Mouse (Mus musculus) cerebellum, adult 2 months (tissue): ENCODE data around the gene Ifi211. TPM values are rescaled to one million over a fixed set of nuclear protein-coding genes. Genes with fewer than 3 reads are reported as not detected.
A peak's percentile ranks its signal among the peaks of the same experiment; 100 is the strongest.
"Not testable (repeated sequence)": the region's sequence is repeated elsewhere in the genome, so short reads cannot be mapped to it uniquely, and the experiment has no call there.

Experiments used
- DNase-seq, 2 experiments: peaks; one replicate each; pipeline ENCODE4 v3.0.0; 2021
- H3K27ac ChIP-seq: fragments of 200-500 bp; 2 replicates; pipeline ENCODE4 v1.5.1; 2012; ENCODE audit warnings: low read length, control low read depth, inconsistent platforms; ENCODE audit not compliant: insufficient read depth
- H3K27me3 ChIP-seq: fragments of 200-500 bp; 2 replicates; pipeline ENCODE4 v1.6.1; 2012; ENCODE audit warnings: inconsistent platforms, mild to moderate bottlenecking, low read length, moderate library complexity; ENCODE audit not compliant: control insufficient read depth, insufficient read depth
- H3K4me1 ChIP-seq: fragments of 200-500 bp; 2 replicates; pipeline ENCODE4 v1.6.1; 2011; ENCODE audit warnings: low read length; ENCODE audit not compliant: control insufficient read depth, insufficient read depth
- H3K4me3 ChIP-seq: fragments of 200-500 bp; replicated peaks from 2 replicates; pipeline ENCODE3; 2011; ENCODE audit warnings: mild to moderate bottlenecking, low read depth, low read length, control low read depth; ENCODE audit not compliant: insufficient read depth
- CTCF ChIP-seq: fragments of 200-500 bp; IDR thresholded peaks from 2 replicates; pipeline ENCODE4 v1.5.1; 2011; ENCODE audit warnings: low read depth, mild to moderate bottlenecking, control low read depth, low read length, moderate library complexity, borderline replicate concordance; ENCODE audit not compliant: insufficient read depth
- POLR2A ChIP-seq: fragments of 200-500 bp; IDR thresholded peaks from 2 replicates; pipeline ENCODE4 v1.6.1; 2011; ENCODE audit warnings: low read length, control low read depth, borderline replicate concordance; ENCODE audit not compliant: insufficient read depth
- WGBS: fragments of 180-500 bp; shearing (Covaris S2); methylation state at CpG from one replicate; pipeline ENCODE4 v1.1.7; 2018; 5-methylcytosine and 5-hydroxymethylcytosine counted together
- polyA plus RNA-seq: library from polyadenylated mRNA; depleted of rRNA; stranded (reverse); fragments of >200 nt; gene quantifications from 2 replicates; pipeline ENCODE4 v1.2.3, GENCODE M21; 2012; rRNA removed

Gene Ifi211
- polyA plus RNA-seq, result 0.11 and 0.14 TPM in 2 replicates

DNA sequence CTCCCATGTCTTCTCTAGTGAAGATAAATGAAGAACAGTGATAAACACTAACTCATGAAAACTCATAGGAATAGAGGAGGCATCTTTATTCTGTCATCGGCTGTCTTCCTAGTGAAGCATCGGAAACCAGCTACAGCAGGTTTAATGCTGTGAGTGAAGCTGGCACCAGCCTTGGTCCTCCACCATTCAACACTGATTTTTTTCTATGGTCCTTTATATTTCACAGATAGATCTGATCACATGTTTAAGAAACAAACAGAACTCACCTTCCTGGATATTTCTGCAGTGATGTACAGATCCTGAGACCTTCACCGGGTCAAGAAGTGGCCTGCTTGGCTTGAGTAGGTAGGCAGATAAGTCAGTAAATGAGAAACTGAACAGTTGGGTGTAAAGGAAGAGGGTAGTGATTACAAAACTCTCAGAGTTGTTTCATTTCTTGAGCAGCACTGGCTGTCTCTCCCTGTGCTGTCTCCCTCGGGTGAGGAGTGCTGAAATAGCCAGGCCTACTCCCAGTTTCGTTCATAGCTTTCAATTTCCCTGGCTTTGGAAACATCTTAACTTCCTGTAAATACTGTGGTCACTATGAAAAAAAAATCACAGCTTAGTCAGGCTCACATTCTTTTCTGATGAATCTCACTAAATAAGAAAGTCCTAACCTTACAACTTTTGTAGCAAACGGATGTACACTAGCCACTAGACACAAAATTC is at the start of gene Ifi211:
Gene Ifi211 (minus strand): TSS at position 499 of the 708 bp plus-strand sequence.
- not testable (repeated sequence) for H3K27me3 ChIP-seq, H3K4me1 ChIP-seq, DNase-seq, H3K4me3 ChIP-seq, H3K27ac ChIP-seq
- WGBS, result 89% methylated on average over 6 of the region's 6 CpGs

DNA sequence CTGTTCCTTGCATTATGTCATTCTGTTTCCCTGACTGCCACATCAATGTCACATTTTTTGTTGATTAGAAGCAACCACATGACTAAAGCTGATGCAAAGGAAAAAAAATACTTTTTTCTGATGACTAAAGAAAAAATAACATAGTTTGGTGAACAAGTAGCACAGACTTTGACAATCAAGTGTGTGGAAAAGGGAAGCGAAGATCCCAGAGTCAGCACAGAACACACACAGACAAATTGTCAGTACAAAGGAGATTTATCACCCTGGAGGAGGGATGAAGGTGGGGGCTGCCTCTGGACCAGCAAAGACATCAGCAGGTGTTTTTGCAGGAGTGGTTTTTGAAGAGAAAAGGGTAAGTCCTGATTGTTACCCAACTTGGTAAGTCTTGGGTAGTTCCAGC is 48.6 kb upstream of the Ifi211 start:
- H3K4me1 ChIP-seq, H3K4me3 ChIP-seq: not testable (repeated sequence)
- 84% methylated on average over 1 of the region's 1 CpGs for WGBS

DNA sequence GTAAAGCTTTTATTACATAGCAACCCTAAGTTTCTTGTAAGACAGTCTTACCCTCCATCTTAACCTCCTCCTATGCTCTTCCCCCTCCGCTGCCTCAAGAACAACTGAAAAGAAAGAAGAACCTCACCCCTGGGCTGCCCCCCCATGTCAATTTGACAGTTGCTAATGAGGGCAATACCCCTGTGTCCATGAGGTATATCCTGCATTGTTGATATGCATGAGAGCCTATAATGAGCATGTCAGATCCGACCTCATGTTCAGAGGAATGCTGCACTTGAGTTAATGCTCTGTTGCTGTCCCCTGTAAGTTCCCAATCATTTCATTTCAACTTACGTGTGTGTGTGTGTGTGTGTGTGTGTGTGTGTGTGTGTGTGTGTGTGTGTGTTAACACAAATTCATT is 47.2 kb upstream of the Ifi211 start:
- not testable (repeated sequence) for DNase-seq, H3K27ac ChIP-seq, H3K4me1 ChIP-seq, H3K27me3 ChIP-seq, H3K4me3 ChIP-seq
- 63% methylated on average over 3 of the region's 3 CpGs for WGBS

More for the DNA sequence above, 48.6 kb upstream of the Ifi211 start:
- DNase-seq, H3K27ac ChIP-seq, H3K27me3 ChIP-seq: not testable (repeated sequence)

DNA sequence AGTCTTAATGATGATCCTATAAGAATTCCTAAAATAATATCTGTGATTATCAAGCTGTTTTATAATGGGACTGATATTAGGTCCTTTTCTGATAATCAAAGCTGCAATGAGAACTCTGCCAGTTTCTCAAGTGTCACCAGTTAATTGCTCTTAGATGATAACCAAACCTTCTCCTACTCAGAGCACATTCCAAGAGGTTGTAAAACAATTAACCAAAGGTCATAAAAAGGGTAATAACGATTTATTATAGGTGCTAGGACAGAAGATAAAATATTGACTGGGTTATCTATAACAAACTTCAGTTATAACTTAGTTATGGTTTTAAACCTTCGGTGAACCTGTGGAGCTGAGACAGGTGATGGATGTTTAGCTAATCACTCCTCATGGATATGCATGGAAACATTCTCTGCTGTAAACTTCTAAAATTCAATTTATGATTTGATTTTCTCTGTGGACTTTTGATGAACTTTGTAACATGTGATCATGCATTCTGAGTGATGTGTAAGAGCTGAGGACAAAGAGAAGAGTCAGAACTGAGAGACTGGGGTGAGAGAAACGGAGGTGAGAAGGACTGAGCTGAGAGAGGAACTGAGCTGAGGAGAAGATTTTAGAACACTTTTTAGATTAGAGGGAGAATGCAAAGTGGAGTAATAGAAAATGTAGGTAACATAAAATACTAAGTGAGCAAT is 43.1 kb upstream of the Ifi211 start:
- H3K4me1 ChIP-seq, DNase-seq, H3K27me3 ChIP-seq, H3K4me3 ChIP-seq, H3K27ac ChIP-seq: not testable (repeated sequence)
- 80% methylated on average over 3 of the region's 3 CpGs for WGBS

DNA sequence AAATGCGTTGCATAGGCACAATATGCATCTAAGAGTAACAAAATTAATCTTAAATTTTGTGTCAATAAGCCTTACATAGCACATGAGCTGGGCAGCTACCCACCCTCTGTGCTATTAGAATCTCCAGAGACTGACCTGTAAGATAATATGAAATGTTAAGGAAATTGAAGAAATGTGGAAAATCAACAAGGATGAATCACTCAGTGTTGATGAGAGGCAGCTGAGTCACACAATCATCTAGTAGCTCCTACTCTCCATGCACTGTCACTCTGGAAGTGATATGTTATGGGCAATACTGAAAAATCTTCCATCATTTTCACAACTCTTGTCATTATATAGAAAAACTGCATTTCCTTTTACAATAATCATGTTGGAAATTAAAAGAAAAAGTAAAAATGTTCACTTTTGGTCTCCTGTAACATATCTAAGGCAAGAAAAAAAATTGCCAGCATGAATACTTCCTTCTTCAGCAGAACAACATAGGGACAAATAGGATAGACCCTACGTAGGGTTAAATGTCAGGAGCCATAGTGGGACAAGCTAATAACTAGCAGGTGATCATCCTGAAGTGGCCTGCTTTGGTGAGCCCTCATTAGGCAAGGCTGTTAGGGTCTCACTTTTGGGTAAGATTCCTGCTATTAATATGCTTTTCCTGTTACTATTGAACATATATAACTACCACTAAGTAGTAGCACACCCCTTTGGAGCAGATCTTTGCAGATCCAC is 42.4 kb upstream of the Ifi211 start:
- no peak overlapping the region for H3K27ac ChIP-seq

DNA sequence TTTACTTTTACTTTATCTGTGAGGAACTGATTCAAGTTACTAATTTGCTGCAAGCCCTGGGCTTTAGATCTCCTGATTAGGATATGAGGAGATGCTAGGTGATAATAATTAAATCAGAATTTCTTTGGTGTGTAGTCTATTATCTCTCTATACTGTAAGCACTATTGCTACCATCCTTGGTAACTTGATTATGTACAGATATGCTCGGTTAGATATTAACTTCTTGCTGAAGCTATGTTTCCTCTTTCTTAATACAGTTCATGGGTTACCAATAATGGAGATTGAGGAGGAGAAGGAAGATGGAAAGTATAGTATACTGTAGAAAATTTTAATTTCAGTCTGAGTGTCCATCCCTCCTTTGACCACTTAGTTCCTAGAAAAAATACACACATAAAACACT is 40.7 kb upstream of the Ifi211 start:
- 85% methylated on average over 1 of the region's 1 CpGs for WGBS
- Histone ChIP-seq H3K27me3 (no peaks in the 10 kb centered on the region), H3K4me3 (no peak overlapping the region), H3K4me1 (no peaks in the 10 kb centered on the region), H3K27ac (no peak overlapping the region)
- DNase-seq, result no peak
- TF ChIP-seq POLR2A (no peak), CTCF (no peak)

More for the DNA sequence above, 42.4 kb upstream of the Ifi211 start:
- 89% methylated on average over 2 of the region's 2 CpGs for WGBS
- Histone ChIP-seq H3K4me1 (no peaks in the 10 kb centered on the region), H3K4me3 (no peak overlapping the region), H3K27me3 (no peaks in the 10 kb centered on the region)
- TF ChIP-seq POLR2A, result no peak
- DNase-seq, result no peak

DNA sequence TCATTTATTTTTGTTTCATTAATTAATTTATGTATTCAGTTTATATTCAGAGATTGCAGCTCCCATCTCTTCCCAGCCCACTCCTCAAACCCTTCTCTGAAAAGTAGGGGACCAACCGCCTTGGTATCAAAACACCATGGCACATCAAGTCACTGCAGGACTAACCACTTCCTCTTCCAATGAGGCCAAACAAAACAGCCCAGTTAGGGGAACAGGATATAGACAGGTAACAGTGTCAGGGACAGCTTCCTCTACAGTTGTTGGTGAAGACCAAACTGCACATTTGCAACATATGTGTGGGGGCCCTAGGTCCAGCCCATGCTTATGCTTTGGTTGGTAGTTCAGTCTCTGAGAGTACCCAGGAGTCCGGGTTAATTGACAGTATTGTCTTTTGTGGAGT is 36.2 kb upstream of the Ifi211 start:
- not testable (repeated sequence) for H3K4me1 ChIP-seq, H3K4me3 ChIP-seq, DNase-seq, H3K27ac ChIP-seq, H3K27me3 ChIP-seq
- WGBS, result 90% methylated on average over 2 of the region's 2 CpGs

DNA sequence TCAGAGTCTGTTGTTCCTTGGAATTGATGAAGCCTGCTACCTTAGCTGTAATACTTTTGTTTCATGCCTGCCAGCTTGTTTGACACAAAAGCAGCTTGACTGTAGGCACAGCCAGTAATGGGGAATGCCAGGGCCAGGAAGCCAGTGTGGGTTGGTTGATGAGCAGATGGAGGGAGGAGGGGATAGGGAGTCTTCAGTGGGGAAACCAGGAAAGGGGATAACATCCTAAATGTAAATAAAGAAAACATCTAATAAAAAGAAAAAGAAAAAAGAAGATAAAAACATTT is 29.9 kb upstream of the Ifi211 start:
- H3K4me3 ChIP-seq, H3K27me3 ChIP-seq, H3K27ac ChIP-seq, H3K4me1 ChIP-seq: not testable (repeated sequence)
- peak in 1 of 2 experiments; percentile 14 for DNase-seq

DNA sequence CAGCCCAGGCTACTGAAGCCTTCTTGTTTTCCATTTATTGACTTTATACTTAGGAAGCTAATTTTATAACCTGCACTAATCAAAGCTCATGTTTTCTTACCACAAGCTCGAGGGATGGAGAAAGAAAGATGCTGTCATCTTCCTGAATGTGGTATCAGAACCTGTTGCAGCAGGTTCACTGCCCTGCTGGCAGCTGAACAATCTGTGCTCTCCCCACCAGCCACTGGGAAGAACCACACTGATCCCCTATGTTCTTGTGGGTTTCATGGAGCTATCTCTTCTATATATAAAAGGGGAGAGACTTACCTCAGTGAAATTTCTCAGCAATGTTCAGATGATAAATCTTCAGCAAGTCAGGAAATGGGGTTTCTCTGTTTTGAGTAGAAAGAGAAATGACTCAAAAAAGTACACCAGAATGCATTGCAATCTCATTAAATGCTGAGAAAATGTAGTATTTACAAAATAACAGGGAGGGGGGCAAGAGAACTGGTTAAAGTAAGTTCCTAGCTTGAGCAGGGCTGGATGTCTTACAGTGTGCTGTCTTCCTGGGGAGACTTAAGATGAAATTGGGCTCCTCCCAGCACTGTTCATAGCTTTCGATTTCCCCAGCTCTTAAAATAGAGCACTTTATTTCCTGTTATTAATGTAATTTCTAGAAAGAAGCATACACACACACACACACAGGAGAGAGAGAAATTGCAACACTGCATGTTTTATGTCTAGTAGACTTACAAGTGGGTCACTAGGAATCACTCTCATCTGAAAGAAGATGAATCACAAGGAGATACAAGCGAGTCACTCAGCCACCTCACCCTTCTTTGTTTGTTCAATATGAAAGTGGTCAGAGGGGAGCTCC is 29.3 kb upstream of the Ifi211 start, which contains the start of the genes Mndal and Ifi203:
Gene Mndal (minus strand): TSS at position 568 of the 856 bp plus-strand sequence.
Gene Ifi203 (minus strand): TSS at position 749 of the 856 bp plus-strand sequence.
- H3K27me3 ChIP-seq, H3K4me1 ChIP-seq, DNase-seq, H3K4me3 ChIP-seq, H3K27ac ChIP-seq: not testable (repeated sequence)
- 22% methylated on average over 3 of the region's 3 CpGs for WGBS

DNA sequence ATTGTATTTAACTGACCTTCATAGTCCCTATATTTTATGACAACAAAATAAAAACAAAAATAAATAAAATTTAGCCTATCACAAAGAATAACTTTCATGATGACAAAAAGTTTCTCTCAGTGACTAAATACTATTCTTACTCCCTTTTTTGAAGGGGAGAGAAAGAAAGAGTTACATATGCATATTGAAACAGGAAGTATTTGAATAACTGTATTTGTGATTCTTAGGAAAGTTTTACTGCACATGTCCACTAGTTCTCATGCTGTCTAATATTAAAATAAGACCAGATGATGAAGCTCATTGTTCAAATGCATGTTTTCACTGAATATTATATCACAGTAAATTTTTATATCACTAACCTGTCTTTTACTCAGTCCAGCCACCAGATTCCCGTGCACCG is 28.7 kb upstream of the Ifi211 start:
- not testable (repeated sequence) for H3K4me3 ChIP-seq, H3K4me1 ChIP-seq, DNase-seq, H3K27me3 ChIP-seq, H3K27ac ChIP-seq
- WGBS, result 91% methylated on average over 2 of the region's 2 CpGs

DNA sequence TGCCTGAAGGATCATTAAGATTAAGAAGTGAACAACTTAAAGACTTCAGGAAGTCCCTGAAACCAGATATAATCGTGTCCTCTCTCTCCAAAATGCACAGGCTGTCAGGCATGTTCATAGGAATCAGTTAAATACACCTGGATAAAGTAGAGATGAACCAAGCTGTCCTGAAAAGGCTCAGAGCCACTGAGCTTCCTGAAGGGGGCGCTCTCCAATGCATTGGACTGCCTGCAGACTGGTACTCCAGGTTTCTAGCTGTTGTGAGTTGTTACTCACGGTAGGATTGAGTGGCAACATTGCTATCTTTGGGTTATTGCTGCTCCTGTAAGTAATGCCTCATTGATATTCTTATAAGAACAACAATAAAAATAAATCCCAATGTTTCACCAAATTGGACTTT is 6.4 kb upstream of the Ifi211 start:
- not testable (repeated sequence) for H3K4me1 ChIP-seq, H3K27me3 ChIP-seq
- 64% methylated on average over 3 of the region's 3 CpGs for WGBS

More for the DNA sequence above, 6.4 kb upstream of the Ifi211 start:
- not testable (repeated sequence) for DNase-seq, H3K4me3 ChIP-seq, H3K27ac ChIP-seq
